Mouse (Mus musculus) splenic B cell, adult 2 months (primary cell): Measurements from ENCODE around the gene Dnaja2.
A peak's percentile ranks its signal among the peaks of the same experiment; 100 is the strongest.

Experiments
- DNase-seq: peaks from one replicate; pipeline ENCODE4 v3.0.0-alpha.2; 2011; ENCODE audit warnings: low read depth, low spot score
- H3K27me3 ChIP-seq: 2 replicates; pipeline ENCODE4 v1.6.1; 2012; ENCODE audit warnings: mild to moderate bottlenecking, low read length, moderate library complexity, mixed read lengths; ENCODE audit not compliant: control insufficient read depth, poor library complexity, insufficient read depth, severe bottlenecking
- H3K36me3 ChIP-seq: 2 replicates; pipeline ENCODE4 v1.6.1; 2012; ENCODE audit warnings: mild to moderate bottlenecking, low read length, moderate library complexity, mixed read lengths; ENCODE audit not compliant: control insufficient read depth, poor library complexity, insufficient read depth, severe bottlenecking

Dnaja2 gene

DNA sequence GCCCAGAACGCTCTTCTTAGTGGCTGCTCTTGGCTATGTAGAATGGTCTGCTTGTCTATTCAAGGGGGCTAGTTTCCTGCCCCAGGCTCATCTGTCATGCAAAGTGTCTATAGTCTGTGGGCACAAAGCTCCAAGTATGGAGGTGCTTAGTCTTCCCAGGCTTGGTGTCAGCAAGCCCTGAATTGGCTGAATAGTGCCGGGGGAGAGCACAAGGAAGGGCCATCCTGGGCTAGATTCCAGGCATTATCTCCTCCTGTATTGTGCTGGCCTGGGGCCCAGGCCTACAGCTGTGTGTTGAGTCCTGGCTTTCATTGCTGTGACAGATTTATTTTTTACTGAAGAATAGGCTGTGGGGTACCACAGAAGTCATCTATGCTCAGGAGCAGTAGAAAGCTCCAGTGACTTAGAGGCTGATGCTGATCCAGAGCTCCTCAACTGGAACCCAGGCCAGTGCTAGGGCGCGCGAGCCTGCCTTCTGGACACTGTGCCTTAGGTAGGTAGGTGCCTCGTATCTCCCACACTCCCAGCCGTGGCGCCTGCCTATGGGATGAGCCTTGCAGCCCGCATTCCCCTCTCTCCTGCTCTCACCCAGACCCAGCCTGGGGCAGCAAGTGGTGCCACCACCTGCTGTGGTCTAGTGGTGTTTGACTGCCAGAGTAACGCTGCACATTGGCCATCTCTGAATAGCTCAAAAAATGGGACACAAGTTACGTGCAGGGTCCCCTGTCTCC lies 54.0 kb downstream of the Dnaja2 start:
- DNase-seq = no peak
- Histone ChIP-seq H3K36me3 (no peaks in the 10 kb centered on the region), H3K27me3 (no peaks in the 10 kb centered on the region)

DNA sequence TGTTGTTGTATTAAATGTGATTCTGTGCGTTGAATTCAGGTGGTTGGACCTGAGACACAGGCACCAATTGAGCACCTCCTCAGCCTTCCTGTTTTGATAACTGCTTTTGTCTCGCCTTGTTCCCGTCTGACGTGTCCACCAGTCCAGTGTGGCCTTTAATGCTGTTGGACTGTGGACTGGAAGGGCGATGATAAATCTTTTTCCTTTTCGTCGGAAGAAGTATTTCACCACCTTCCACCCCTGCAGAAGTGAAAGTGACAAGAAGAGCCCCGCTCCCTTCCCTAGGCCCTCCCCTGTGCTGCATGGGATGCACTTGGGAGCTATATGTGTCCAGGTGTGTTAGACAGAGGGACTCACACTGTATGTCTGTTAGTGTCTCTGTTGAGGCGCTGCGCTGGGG lies 54.7 kb downstream of the Dnaja2 start:
- H3K27me3 ChIP-seq = no peaks in the 10 kb centered on the region
- H3K36me3 ChIP-seq = no peaks in the 10 kb centered on the region
- no peak for DNase-seq

DNA sequence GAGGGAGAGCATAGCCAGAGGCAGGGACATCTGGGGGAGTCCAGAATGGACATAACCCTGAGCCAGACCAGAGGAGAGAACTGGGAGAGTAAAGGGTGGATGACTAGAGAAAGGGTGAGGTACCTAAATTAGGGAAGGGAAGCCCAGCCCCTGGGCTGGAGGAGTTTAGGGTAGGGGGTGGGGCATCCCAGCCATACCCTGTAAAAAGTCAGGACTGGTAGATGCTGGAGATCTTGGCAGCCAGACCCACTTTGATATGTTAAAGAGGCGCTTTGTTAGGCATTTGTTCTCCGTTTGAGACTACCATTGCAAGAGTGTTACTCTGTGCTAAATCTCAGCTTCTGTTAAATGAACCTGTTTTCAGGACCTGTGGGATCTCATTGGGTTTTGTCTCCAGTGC lies 56.6 kb downstream of the Dnaja2 start:
- Histone ChIP-seq H3K36me3 (no peaks in the 10 kb centered on the region), H3K27me3 (no peaks in the 10 kb centered on the region)
- no peak for DNase-seq

DNA sequence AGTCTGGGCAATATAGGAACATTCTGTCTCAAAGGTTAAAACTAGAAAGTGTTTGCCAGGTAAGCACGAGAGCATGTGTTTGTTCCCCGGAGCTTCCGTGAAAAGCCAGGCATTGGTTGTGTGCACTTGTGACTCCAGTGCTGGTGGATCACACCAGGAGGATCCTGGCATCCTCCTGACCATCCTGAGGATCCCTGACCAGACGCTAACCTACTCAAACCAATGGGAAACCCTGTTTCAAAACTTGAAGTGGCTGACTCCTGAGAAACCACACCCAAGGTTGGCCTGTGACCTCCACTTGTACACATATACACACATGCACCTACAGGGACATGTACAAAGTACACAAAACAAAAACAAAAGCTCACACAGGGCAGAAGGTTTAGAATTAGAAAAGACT lies 58.4 kb downstream of the Dnaja2 start:
- DNase-seq = no peak
- Histone ChIP-seq H3K27me3 (no peaks in the 10 kb centered on the region; the same call in 1 of the 2 replicates), H3K36me3 (no peaks in the 10 kb centered on the region)

GRCm38 (mm10) chr8:85496125-85496524 lies 59.0 kb downstream of the Dnaja2 start:
- H3K36me3 ChIP-seq = no peaks in the 10 kb centered on the region
- no peaks in the 10 kb centered on the region; the same call in 1 of the 2 replicates for H3K27me3 ChIP-seq
- DNase-seq = no peak

DNA sequence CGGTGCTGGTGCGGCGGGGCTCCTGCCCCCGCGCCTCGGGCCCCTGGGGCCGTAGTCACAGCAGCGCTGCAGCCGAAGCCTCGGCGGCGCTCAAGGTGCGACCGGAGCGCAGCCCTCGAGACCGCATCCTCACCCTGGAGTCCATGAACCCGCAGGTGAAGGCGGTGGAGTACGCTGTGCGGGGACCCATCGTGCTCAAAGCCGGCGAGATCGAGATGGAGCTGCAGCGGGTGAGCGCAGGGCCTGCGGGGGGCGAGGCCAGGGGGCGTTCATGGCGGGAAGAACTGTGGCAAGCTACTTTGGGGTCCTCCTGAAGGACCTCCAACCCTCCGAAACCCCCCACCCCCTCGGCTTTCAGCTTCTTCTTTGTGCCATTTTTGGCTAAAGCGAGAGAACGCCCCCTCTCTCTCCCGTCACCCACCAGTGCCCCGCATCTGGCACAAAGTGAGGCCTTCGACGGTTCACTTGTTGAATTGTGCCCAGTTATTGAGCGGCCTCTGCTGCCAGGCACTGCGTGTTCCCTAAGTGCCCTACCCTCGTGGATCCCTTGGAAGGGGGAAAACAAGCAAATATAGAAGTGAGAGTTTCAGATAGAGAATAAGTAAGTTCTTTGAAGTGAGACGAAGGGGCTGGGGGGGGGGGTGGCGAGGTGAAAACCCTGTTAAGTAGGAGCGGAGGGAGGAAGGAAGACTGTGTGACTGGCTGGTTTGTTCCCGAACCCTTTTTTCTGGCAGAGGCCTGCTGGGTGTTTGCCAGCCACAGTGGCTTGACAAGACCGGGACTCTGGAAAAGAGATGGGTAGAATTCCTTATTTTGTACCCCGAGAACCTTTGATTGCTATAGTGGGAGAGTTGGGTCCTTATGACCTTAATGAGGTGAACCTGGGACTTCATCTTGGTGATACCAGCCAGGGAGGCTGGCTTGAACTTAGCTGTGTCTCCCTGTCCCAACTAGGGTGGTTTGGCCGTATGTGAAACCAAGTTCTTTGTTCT lies 61.9 kb downstream of the Dnaja2 start:
- Histone ChIP-seq H3K27me3 (no peaks in the 10 kb centered on the region; the same call in 1 of the 2 replicates), H3K36me3 (no peaks in the 10 kb centered on the region)
- peak; percentile 22 for DNase-seq

- peak; percentile 83 for DNase-seq
- H3K27me3 ChIP-seq = no peaks in the 10 kb centered on the region; the same call in 1 of the 2 replicates
- H3K36me3 ChIP-seq = no peaks in the 10 kb centered on the region
Measured at GRCm38 (mm10) chr8:85492125-85492875, 62.8 kb downstream of the Dnaja2 start, which contains the start of gene Gpt2. TSS of gene Gpt2 (plus strand) at chr8:85492576.

DNA sequence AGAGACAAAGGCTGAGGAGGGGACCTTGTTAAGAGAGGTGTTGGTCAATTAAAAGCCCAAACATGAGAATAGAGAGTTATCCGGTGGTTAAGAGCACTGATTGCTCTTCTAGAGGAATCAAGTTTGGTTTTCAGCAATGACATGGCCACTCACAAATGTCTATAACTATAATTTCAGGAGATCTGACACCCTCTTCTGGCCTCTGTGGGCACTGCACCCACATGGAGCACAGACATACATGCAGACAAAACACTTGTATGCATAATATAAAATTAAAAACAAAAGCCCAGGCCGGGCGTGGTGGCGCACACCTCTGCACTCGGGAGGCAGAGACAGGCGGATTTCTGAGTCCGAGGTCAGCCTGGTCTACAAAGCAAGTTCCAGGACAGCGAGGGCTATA lies 65.6 kb downstream of the Dnaja2 start:
- Histone ChIP-seq H3K27me3 (no peaks in the 10 kb centered on the region; the same call in 1 of the 2 replicates), H3K36me3 (no peaks in the 10 kb centered on the region)
- no peak for DNase-seq

DNA sequence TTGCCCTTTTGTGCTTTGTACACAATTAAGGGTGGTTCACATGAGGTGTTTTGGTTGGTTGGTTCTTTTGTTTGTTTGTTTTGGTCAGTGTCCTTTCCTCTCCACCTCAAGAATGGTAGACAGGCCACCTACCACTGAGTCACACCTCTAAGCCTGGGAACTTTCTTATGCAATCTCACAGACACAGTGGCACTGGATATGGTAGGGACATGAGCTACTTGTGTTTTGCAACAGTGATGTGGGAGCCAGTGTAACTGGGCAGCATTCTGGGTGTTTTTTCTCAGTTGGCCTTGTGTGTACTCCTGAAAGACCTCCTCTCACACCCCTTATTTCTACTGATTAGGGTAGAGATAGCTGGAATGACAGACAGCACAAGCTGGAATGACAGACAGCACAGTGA lies 66.5 kb downstream of the Dnaja2 start:
- Histone ChIP-seq H3K36me3 (no peaks in the 10 kb centered on the region), H3K27me3 (no peaks in the 10 kb centered on the region; the same call in 1 of the 2 replicates)
- no peak for DNase-seq

- no peaks in the 10 kb centered on the region for H3K36me3 ChIP-seq
- H3K27me3 ChIP-seq = no peaks in the 10 kb centered on the region; the same call in 1 of the 2 replicates
- no peak for DNase-seq
Measured at GRCm38 (mm10) chr8:85487906-85488620, 67.1 kb downstream of the Dnaja2 start.
